Mouse (Mus musculus): Measurements from ENCODE around the gene Batf2.

GRCm38 (mm10) chr19:6136397-6136796 is 4.4 kb upstream of the Batf2 start:
- TF ChIP-seq POLR2A (IDR thresholded peaks at IDR 0.05; ENCODE audit: low read depth, low read length) = no peak
- TF ChIP-seq CTCF (conservative IDR thresholded peaks at IDR 0.05; ENCODE audit: insufficient read depth, insufficient read length, low read depth, low read length) = no peak

All from kidney, adult 2 months (tissue).